Mouse (Mus musculus) liver, postnatal 0 days (tissue): ENCODE results near the gene Atp4a. TPM values are rescaled to one million over a fixed set of nuclear protein-coding genes. Genes with fewer than 3 reads are reported as not detected.
"Not testable (repeated sequence)": the region's sequence is repeated elsewhere in the genome, so short reads cannot be mapped to it uniquely, and the experiment has no call there.

Experiments used
- ATAC-seq: fragments of 200-750 bp; cut with Nextera tagmentation; 2 replicates; pipeline ENCODE4 v1.8.0; 2017; ENCODE audit warnings: mild to moderate bottlenecking, moderate library complexity
- DNase-seq: peaks from one replicate; pipeline ENCODE4 v3.0.0-alpha.2; 2016
- H3K27ac ChIP-seq: fragments of 300-500 bp; sonication (generic); 2 replicates; pipeline ENCODE4 v1.5.1; 2014; ENCODE audit warnings: antibody characterized with exemption, moderate library complexity, mild to moderate bottlenecking, low read depth
- H3K27me3 ChIP-seq: fragments of 300-500 bp; sonication (generic); 2 replicates; pipeline ENCODE4 v1.6.1; 2014; ENCODE audit warnings: low read length, control low read depth, mixed read lengths; ENCODE audit not compliant: insufficient read depth
- H3K36me3 ChIP-seq: fragments of 300-500 bp; sonication (generic); replicated peaks from 2 replicates; pipeline ENCODE4 v1.6.1; 2014; ENCODE audit warnings: mild to moderate bottlenecking, control low read depth, low read length, moderate library complexity, mixed read lengths; ENCODE audit not compliant: insufficient read depth
- H3K4me1 ChIP-seq: fragments of 300-500 bp; sonication (generic); 2 replicates; pipeline ENCODE4 v1.6.1; 2014; ENCODE audit warnings: antibody characterized with exemption, mild to moderate bottlenecking, control low read depth; ENCODE audit not compliant: insufficient read depth
- H3K4me2 ChIP-seq: fragments of 300-500 bp; sonication (generic); 2 replicates; pipeline ENCODE4 v1.6.1; 2014; ENCODE audit warnings: low read depth, mild to moderate bottlenecking, low read length, moderate library complexity, mixed read lengths
- H3K4me3 ChIP-seq: fragments of 300-500 bp; sonication (generic); 2 replicates; pipeline ENCODE4 v1.5.1; 2014; ENCODE audit warnings: low read depth, low read length
- H3K9ac ChIP-seq: fragments of 300-500 bp; sonication (generic); replicated peaks from 2 replicates; pipeline ENCODE4 v1.6.1; 2014; ENCODE audit warnings: mild to moderate bottlenecking, moderate library complexity
- H3K9me3 ChIP-seq: fragments of 300-500 bp; sonication (generic); 2 replicates; pipeline ENCODE4 v1.6.1; 2016; ENCODE audit warnings: mild to moderate bottlenecking, control low read depth, low read length, mixed read lengths
- CTCF ChIP-seq: sonication (generic); IDR thresholded peaks from 2 replicates; pipeline ENCODE4 v1.5.1; 2016; ENCODE audit warnings: antibody characterized with exemption, low read depth
- EP300 ChIP-seq: IDR thresholded peaks from 2 replicates; pipeline ENCODE4 v1.6.1; 2016; ENCODE audit warnings: antibody characterized with exemption, low read depth, mild to moderate bottlenecking
- WGBS: fragments of 180-500 bp; shearing (Covaris S2); extraction: QIAGEN DNeasy Blood & Tissue Kit; methylation state at CpG from one replicate; pipeline ENCODE4 v1.1.7; 2014; ENCODE audit not compliant: insufficient replicate concordance; 5-methylcytosine and 5-hydroxymethylcytosine counted together
- polyA plus RNA-seq: library from polyadenylated mRNA; unstranded; fragments of >200 nt; fragmentation: Nextera tagmentation; extraction: Ambion mirVana; gene quantifications from 2 replicates; pipeline ENCODE4 v1.2.1, GENCODE M21; 2015

Gene Atp4a
- polyA plus RNA-seq, 1 experiment from 2014 or later, result 1.1 TPM

DNA sequence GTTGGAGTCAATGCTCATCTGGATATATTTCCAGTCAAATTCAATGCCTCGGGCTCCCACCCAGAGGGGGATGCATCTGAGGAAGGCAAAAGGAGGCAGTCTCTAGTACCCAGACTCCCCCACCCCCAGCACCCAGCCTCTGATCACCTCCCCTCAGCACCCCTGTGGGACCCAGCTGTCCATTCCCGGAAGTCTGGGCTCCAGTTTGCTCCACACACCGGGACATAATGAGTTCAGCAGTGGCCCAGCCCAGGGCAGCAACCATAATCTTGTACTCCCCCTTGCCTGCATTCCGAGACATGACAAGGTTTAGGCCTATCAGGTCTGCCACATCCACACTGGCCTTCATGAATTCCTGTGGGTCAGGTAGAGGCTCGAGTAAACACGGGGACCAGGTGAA is 16.2 kb downstream of the Atp4a start:
- Histone ChIP-seq H3K4me2 (peak overlapping the region; percentile 85), H3K27me3 (no peaks in the 10 kb centered on the region), H3K9me3 (no peaks in the 10 kb centered on the region), H3K36me3 (peaks cover 17% of the 10 kb centered on the region), H3K9ac (peak overlapping the region; percentile 75), H3K4me3 (peak overlapping the region; percentile 71), H3K4me1 (peaks cover 30% of the 10 kb centered on the region), H3K27ac (peak overlapping the region; percentile 85; the same call in 1 of the 2 replicates)
- DNase-seq, result no peak
- TF ChIP-seq CTCF (no peak), EP300 (no peak)
- WGBS, result 70% methylated on average over 6 of the region's 6 CpGs
- no peak for ATAC-seq

DNA sequence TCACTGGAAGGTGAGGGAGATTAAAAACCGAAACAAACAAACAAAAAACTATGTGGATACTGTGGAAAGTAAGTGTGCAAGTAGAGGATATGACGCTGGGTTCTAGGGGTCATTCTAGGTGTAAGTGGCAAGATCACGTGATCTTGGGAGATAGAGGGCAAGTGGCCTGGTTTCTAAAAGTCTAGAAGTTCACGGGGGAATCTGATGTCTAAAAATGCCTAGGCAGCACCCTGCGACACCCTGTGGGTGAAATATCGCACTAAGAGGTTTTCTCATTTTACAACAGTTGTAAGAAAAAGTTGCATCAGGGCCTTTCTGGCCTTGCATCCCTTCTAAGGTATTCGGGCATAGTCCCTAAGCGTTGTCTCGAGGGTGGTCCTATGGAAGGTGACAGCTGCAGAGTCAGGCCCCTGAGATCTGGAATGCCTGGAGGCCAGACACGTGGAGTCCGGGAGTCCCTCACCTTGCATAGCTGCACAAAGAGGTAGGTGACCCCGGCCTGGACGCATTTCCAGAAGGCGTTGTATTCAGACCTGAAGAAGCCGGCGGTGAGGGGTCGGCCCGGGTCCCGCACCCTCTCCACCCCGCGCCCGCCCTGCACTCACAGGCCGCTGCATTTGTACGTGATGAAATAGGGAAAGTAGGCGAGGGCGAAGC is 16.9 kb downstream of the Atp4a start:
- ATAC-seq, result peak; percentile 22
- WGBS, result 3% methylated on average over 26 of the region's 26 CpGs
- H3K27me3 ChIP-seq, result no peaks in the 10 kb centered on the region

DNA sequence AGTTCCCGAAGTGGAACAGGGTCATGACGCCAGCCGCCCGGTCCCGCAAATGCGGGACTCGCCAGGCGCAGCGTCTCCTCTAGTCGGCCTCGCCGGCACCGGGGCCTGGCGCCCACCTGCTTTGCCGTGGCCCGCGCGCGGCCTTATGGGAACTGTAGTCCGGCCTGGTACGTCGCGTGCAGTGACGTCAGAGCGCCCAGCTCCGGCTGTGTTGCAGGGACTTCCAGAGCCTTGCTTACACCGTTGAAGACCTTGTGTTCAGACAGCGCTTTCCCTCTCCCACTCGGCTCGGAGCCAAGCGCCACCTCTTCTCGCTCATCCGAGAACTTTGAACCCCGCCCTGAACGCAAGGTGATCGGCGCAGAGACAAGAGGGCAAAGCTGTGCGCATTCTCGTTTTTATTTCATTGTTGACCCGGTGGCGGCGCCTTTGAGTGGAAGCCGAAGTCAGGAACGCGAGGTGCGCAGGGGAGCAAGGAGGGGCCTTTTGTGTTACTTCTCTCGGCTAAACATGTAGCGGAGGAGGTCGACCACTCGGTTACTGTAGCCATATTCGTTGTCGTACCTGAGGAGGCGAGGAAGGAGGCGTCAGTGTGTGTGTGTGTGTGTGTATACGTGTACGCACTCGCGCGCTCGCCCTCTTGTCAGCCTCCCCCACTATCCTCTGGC is 17.5 kb downstream of the Atp4a start, which contains the start of gene Tmem147:
Gene Tmem147 (minus strand): TSS at position 145 of the 668 bp plus-strand sequence.
- under 1% methylated on average over 55 of the region's 60 CpGs for WGBS
- TF ChIP-seq CTCF (peak; percentile 66), EP300 (peak; percentile 67; the same call in 1 of the 2 replicates)

More for the DNA sequence above, 16.9 kb downstream of the Atp4a start:
- Histone ChIP-seq H3K4me3 (peak overlapping the region; percentile 71), H3K4me2 (peak overlapping the region; percentile 85), H3K27ac (peak overlapping the region; percentile 85), H3K4me1 (peaks cover 25% of the 10 kb centered on the region), H3K9me3 (no peaks in the 10 kb centered on the region), H3K9ac (peak overlapping the region; percentile 75), H3K36me3 (peaks cover 21% of the 10 kb centered on the region)
- no peak for DNase-seq
- TF ChIP-seq EP300, result no peak

DNA sequence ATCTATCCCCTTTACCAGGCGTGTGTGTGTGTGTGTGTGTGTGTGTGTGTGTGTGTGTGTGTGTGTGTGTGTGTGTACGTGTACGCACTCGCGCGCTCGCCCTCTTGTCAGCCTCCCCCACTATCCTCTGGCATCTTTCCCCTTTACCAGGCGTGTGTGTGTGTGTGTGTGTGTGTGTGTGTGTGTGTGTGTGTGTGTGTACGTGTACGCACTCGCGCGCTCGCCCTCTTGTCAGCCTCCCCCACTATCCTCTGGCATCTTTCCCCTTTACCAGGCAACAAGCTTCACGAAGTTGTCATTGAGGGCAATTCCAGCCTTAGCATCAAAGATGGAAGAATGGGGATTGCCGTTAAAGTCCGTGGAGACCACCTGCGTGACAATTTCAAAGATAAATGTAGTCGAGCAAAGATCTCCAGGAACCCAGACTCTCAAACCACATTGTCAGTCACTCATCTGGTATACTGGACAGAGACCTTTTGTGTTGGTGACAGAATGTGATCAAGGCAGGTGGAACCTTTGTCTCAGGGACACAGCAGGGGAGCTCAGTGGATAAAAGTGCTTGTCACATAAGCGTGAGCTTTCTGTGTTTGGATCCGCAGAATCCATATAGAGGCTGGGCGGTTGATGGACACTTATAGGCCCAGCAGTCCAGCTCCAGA is 18.2 kb downstream of the Atp4a start:
- WGBS, result 23% methylated on average over 13 of the region's 22 CpGs
- peak overlapping the region; percentile 75 for H3K9ac ChIP-seq
- DNase-seq, H3K9me3 ChIP-seq, H3K27me3 ChIP-seq: not testable (repeated sequence)
- H3K4me2 ChIP-seq, result peak overlapping the region; percentile 85
- peaks cover 21% of the 10 kb centered on the region for H3K36me3 ChIP-seq
- peak overlapping the region; percentile 71 for H3K4me3 ChIP-seq
- H3K27ac ChIP-seq, result peak overlapping the region; percentile 85
- ATAC-seq, result peak; percentile 6
- H3K4me1 ChIP-seq, result peaks cover 24% of the 10 kb centered on the region; the same call in 1 of the 2 replicates

More for the DNA sequence above, 17.5 kb downstream of the Atp4a start, which contains the start of gene Tmem147:
- ATAC-seq (peak; percentile 96), DNase-seq (peak; percentile 96)
- peak within 1 kb of the TSS; percentile 85 for H3K27ac ChIP-seq
- peak within 1 kb of the TSS; percentile 71 for H3K4me3 ChIP-seq
- peaks cover 24% of the 10 kb centered on the region; the same call in 1 of the 2 replicates for H3K4me1 ChIP-seq
- no peaks in the 10 kb centered on the region for H3K9me3 ChIP-seq
- H3K9ac ChIP-seq, result peak within 1 kb of the TSS; percentile 75
- H3K36me3 ChIP-seq, result peaks cover 21% of the 10 kb centered on the region
- no peaks in the 10 kb centered on the region for H3K27me3 ChIP-seq
- peak within 1 kb of the TSS; percentile 85 for H3K4me2 ChIP-seq

DNA sequence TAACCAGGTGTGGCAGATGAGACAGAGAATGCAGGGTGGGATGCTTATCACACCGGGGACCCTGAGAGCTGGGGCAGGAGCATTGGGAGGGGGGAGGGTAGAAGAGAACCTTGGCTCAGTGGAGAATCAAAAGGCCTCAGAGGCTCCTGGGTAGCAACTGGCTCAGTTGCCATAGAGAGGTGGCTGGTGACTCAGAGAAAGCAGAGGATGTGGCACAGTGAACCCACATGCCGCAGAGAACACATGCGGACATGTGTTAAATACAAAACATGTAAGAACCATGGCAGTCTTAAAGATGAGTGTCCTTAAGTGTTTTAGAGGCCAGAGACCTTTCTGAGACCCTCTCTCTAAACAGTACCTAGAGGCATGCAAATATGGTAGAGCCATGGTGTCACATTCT is 24.2 kb downstream of the Atp4a start:
- Histone ChIP-seq H3K9ac (no peak overlapping the region), H3K27me3 (no peaks in the 10 kb centered on the region), H3K27ac (no peak overlapping the region), H3K4me1 (peaks cover 4% of the 10 kb centered on the region; the same call in 1 of the 2 replicates), H3K9me3 (no peaks in the 10 kb centered on the region), H3K4me2 (no peak overlapping the region), H3K4me3 (no peak overlapping the region), H3K36me3 (peaks cover 15% of the 10 kb centered on the region)
- 81% methylated on average over 3 of the region's 3 CpGs for WGBS
- DNase-seq (no peak), ATAC-seq (no peak)
- TF ChIP-seq CTCF (no peak), EP300 (no peak)

DNA sequence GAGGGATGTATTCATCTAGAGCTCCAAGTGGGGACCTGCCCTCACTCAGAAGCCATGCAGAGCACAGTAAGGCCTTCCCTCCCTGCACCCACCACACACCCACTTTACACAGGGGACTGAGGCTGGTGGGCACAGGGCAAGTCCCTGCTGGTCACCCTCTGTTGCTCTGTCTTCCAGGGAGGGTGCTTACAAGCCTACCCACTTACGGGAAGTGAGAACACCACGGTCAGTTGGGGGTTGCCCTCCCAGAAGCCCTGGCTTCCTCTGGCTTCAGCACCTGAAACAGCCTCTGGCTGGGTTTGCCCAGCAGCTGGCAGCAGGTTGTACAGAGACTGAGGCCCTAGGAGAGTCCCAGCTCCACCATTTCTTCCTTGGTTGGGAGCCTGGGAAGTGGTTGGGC is 30.6 kb downstream of the Atp4a start:
- H3K27me3 ChIP-seq, H3K9me3 ChIP-seq, H3K36me3 ChIP-seq, H3K4me2 ChIP-seq, H3K27ac ChIP-seq, H3K9ac ChIP-seq, H3K4me3 ChIP-seq, H3K4me1 ChIP-seq: not testable (repeated sequence)
- DNase-seq (peak; percentile 35), ATAC-seq (peak; percentile 40; the same call in 1 of the 2 replicates)
- 32% methylated on average over 2 of the region's 2 CpGs for whole genome bisulfite sequencing

DNA sequence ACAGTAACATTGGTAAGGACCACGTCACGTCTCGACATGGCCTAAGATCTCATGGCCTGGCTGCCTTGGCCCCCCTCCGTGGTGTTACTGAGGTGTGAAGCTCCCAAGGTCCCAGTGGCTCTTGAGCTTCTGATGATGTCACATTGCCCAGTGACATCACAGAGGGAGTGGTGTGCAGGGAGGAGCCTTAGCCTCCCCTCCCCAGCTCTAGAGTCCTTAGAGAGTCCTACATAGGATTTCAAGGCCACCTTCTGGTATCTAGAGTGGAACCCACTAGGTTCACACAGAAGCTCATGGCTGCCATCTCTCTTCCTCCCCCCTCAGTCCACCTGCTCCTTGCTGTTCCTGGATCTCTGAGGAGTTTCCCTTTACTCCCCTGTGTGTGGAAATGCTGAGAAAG is 31.6 kb downstream of the Atp4a start, which contains the start of gene Gapdhs:
Gene Gapdhs (minus strand): TSS at position 65 of the 400 bp plus-strand sequence.
- no CpG with 5 or more reads among the region's 4 CpGs for WGBS
- not testable (repeated sequence) for H3K27ac ChIP-seq

More for the DNA sequence above, 31.6 kb downstream of the Atp4a start, which contains the start of gene Gapdhs:
- not testable (repeated sequence) for H3K9me3 ChIP-seq, DNase-seq, H3K4me3 ChIP-seq, H3K4me2 ChIP-seq, H3K9ac ChIP-seq, H3K27me3 ChIP-seq, H3K4me1 ChIP-seq, H3K36me3 ChIP-seq
- ATAC-seq, result peak; percentile 31; the same call in 1 of the 2 replicates
